Mouse (Mus musculus) left cerebral cortex, postnatal 14 days (tissue): ENCODE results near the gene Ddx31. TPM values are rescaled to one million over a fixed set of nuclear protein-coding genes. Genes with fewer than 3 reads are reported as not detected.

ENCODE experiments used
- DNase-seq, 2 experiments: peaks; one replicate each; pipeline ENCODE4 v3.0.0; 2021 to 2022; ENCODE audit warnings: low spot score in 2 of 2, mixed read lengths in 1 of 2
- intact Hi-C: fragments of 180-260 bp; cut with DNase I; formaldehyde crosslinking; loops from one replicate; pipeline ENCODE4 v1.15.1; 2025
- total RNA-seq, 2 experiments: library from RNA; stranded (reverse); gene quantifications; 2 replicates each; pipeline ENCODE4 v1.2.3; 2021

Ddx31 gene
- total RNA-seq, 2 experiments from 2014 or later: 6.7 to 7.8 TPM

DNA sequence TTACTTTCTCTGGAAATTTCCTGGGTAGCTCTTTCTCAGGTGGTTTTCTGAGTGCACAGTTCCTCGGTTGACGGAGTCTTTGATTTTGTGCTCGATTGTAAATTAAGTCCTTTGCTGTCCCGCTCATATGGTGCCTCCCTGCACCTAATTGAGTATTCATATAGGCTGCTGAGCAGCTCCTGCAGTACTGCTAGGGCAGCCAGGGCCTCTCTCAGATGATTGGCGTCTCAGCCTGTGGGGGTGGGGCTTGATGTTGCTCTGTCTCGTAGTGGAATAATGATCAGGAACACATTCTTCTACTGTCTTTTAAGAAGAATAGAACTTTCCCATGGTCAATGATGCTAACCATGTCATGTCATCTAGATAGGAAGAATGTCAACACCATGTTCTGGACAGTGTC, 105.2 kb downstream of the Ddx31 start:
- intact Hi-C loops: no loop called here
- DNase-seq: no peak

DNA sequence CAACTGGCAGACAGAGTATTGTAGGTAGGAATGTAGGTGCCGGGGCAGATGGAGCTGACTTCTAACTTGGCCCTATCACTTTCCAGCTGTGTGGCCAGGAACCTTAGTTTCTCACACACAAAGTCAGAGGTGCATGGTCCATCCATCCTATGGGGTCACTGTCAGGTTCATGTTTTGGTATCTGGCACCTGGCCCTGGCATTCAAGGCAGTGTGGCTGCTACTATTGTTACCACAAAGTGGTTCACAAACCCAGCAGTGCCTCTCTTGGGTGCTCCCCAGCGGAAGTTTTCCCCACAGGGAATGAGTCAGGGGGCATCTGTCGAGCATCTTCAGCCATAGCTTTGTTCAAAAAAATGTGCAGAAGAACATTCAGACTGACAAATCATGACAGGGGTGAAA, 106.1 kb downstream of the Ddx31 start:
- DNase-seq: no peak
- intact Hi-C loops: no loop called here

DNA sequence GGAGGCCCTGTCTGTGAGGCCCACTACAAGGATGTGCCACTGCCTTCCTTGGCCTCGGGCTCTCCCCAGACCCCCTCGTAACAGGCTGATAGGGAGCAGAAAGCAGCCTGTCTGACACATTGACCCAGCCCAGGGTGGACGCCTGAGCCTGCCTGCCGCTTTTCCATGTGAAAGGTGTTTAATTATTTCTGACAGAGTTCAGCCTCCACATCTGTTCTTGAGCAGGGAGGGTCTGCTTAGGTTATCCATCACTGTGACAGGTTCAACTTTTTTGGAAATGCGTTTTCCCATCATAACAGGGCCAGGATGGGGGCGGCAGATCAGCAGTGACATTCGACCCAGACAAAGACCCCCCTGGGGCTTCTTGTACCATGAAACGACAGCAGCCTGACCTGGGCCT, 112.8 kb downstream of the Ddx31 start:
- no peak for DNase-seq
- intact Hi-C loops: no loop called here

DNA sequence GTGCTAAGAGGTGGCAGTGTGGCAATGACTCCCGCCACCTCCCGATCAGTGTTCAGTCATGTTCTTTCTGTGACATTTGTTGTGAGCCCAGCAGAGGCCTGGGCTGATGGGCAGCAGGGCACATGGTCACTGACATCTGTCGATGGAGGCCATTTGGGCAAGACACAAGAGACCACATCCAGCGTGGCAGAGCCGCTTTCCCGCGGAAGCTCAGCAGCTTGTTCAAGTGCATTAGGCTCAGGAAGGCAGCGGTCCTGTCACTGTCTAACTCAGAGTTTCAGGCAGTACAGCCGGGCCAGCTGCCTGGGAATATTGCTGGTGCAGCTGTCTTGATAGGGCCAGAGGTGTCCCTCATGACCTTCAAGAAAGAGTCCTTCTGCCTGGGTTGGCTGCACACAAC, 114.4 kb downstream of the Ddx31 start:
- intact Hi-C loops: no loop called here
- DNase-seq: no peak

Other genes starting within 250 kb of the Ddx31 start
- gene Gfi1b, start 218.4 kb upstream of the Ddx31 start, total RNA-seq: not detected
- 10 to 100 TPM; 43.4 to 45.1 TPM for gene Tsc1, start 199.2 kb upstream of the Ddx31 start, total RNA-seq
- gene Spaca9, start 140.7 kb upstream of the Ddx31 start, total RNA-seq: not detected
- 1 to 10 TPM; 1.7 to 2.1 TPM for gene Ak8, start 140.2 kb upstream of the Ddx31 start, total RNA-seq
- 10 to 100 TPM; 38.5 to 39.9 TPM for gene Gtf3c4, start within 50 bp of the Ddx31 start, total RNA-seq
- gene Barhl1, start 76.3 kb downstream of the Ddx31 start, total RNA-seq: under 1 TPM in 1 of 2 experiments, not detected in 1; 0.29 TPM
- gene Cfap77, start 214.7 kb downstream of the Ddx31 start, total RNA-seq: under 1 TPM; 0.40 to 0.62 TPM
- gene Ttf1, start 219.9 kb downstream of the Ddx31 start, total RNA-seq: 10 to 100 TPM in 1 of 2 experiments, 1 to 10 TPM in 1; 10.0 to 10.7 TPM